ENCODE assay signal across 8 mouse cellular contexts in the genomic region with DNA sequence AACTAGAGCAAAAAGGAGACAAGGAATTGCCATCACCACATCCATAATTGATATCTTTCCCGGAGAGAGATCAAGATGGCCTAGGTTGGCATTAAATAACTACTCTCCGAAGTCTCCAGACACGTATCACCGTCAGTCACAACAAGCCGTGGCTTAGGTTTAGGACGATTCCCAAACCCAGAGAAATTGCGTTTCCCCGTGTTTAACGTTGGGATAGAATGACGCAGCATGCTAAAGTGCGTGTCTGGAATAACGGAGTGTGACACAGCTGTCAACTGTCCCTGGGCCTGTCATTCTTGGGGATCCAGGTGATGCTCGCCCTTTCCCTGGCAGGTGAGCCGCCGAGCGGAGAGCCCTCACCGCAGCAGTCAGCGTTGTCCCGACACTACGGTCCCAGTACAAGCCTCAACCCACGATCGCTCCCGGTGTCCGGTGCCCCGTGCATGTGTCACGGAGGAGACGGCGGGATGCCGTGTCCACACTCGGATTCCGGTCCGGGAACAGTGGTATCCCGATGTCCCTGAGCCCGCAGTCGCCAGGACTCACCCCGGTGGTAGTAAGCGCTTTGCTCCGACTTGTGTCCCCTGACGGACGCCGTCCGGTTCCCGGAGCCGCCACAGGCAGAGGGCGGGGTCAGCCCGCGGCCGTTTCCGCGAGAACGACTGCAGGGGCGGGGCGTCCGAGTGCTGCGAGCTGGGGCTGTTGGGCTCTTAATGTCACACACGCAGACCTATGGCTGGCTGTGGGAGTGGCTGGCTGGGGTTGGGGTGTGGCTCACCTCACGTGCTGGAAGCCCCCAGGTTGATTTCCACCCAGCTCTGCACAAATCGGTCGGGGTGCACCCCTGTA. TPM values are rescaled to one million over a fixed set of nuclear protein-coding genes. Genes with fewer than 3 reads are reported as not detected.
DNase-seq lines count a peak whose midpoint lies in the region; ATAC-seq and TF ChIP-seq lines count a peak whose summit lies in the region.

No protein-coding gene starts in this region.

- ATAC-seq in forebrain, embryonic 11.5 days (replicated peaks; ENCODE audit: low FRiP score): peak; percentile 98
- peak; percentile 97 for ATAC-seq in heart, embryonic 16.5 days (replicated peaks; ENCODE audit: extremely low read depth, insufficient read depth, low FRiP score)
- ATAC-seq in liver, embryonic 14.5 days (ENCODE audit: insufficient read depth): peak; percentile 94
- ATAC-seq in stomach, embryonic 15.5 days (ENCODE audit: insufficient read depth, low FRiP score, low read depth): peak; percentile 96

- H3K4me2 ChIP-seq in forebrain, embryonic 11.5 days (ENCODE audit: low read depth, low read length, severe bottlenecking): peak overlapping the region; percentile 58
- peak overlapping the region; percentile 95 for H3K4me2 ChIP-seq in heart, embryonic 16.5 days (ENCODE audit: low read depth, low read length)
- H3K4me2 ChIP-seq in liver, embryonic 14.5 days (ENCODE audit: low read depth): peak overlapping the region; percentile 95
- H3K4me2 ChIP-seq in stomach, embryonic 15.5 days: peak overlapping the region; percentile 61

- 1% methylated on average over 59 of the region's 59 CpGs for WGBS in forebrain, embryonic 11.5 days
- WGBS in heart, embryonic 16.5 days: under 1% methylated on average over 59 of the region's 59 CpGs
- WGBS in liver, embryonic 14.5 days (ENCODE audit: insufficient replicate concordance): under 1% methylated on average over 59 of the region's 59 CpGs
- WGBS in stomach, embryonic 15.5 days: under 1% methylated on average over 59 of the region's 59 CpGs

- peaks cover 29% of the 10 kb centered on the region for H3K4me1 ChIP-seq in E14TG2a.4 (replicated peaks; ENCODE audit: low read depth, low read length)
- no peaks in the 10 kb centered on the region for H3K4me1 ChIP-seq in forebrain, embryonic 11.5 days (replicated peaks; ENCODE audit: control insufficient read depth, insufficient read depth, low read length)
- peaks cover 9% of the 10 kb centered on the region for H3K4me1 ChIP-seq in heart, embryonic 16.5 days (ENCODE audit: control insufficient read depth, insufficient read depth, low read length)
- H3K4me1 ChIP-seq in liver, embryonic 14.5 days (replicated peaks; ENCODE audit: control insufficient read depth in 2 of 2, insufficient read depth in 2 of 2, low read length in 1 of 2): peaks cover 0 to 12% of the 10 kb centered on the region in 2 experiments; a peak in 3 of 4 replicates
- H3K4me1 ChIP-seq in stomach, embryonic 15.5 days: no peaks in the 10 kb centered on the region

- peak; percentile 86 for DNase-seq in c-Kit-positive CD71-positive TER-119-negative erythroid progenitor cells, embryonic 14.5 days (ENCODE audit: low read depth)
- DNase-seq in forebrain, embryonic 11.5 days (ENCODE audit: low spot score): peak; percentile 94
- peak; percentile 95 to 98 for DNase-seq in kidney, postnatal 36 days
- peak; percentile 79 to 87 (median 79) for DNase-seq in liver, embryonic 14.5 days (ENCODE audit: low read depth in 3 of 3, low spot score in 3 of 3)
- DNase-seq in neural tube, embryonic 10.5 days (ENCODE audit: extremely low spot score, low spot score): peak; percentile 90

- TF ChIP-seq CTCF in E14TG2a.4 (conservative IDR thresholded peaks at IDR 0.05; ENCODE audit: low read length): no peak
- no peak for TF ChIP-seq CTCF in liver, embryonic 14.5 days (IDR thresholded peaks at IDR 0.05; ENCODE audit: low read depth)

- H3K27me3 ChIP-seq in E14TG2a.4 (ENCODE audit: insufficient read depth, low read length): no peaks in the 10 kb centered on the region
- no peaks in the 10 kb centered on the region for H3K27me3 ChIP-seq in forebrain, embryonic 11.5 days (ENCODE audit: control insufficient read depth, insufficient read depth, low read length)
- H3K27me3 ChIP-seq in heart, embryonic 16.5 days (ENCODE audit: control insufficient read depth, insufficient read depth, low read length): no peaks in the 10 kb centered on the region
- H3K27me3 ChIP-seq in liver, embryonic 14.5 days (ENCODE audit: control insufficient read depth, insufficient read depth, low read length): no peaks in the 10 kb centered on the region
- no peaks in the 10 kb centered on the region for H3K27me3 ChIP-seq in stomach, embryonic 15.5 days (replicated peaks)

- peak overlapping the region; percentile 64 for H3K9ac ChIP-seq in forebrain, embryonic 11.5 days (ENCODE audit: low read length)
- peak overlapping the region; percentile 92 for H3K9ac ChIP-seq in heart, embryonic 16.5 days (ENCODE audit: low read length)
- peak overlapping the region; percentile 82 for H3K9ac ChIP-seq in liver, embryonic 14.5 days (replicated peaks)
- H3K9ac ChIP-seq in stomach, embryonic 15.5 days: peak overlapping the region; percentile 58

- H3K9me3 ChIP-seq in E14TG2a.4 (ENCODE audit: low read length): no peaks in the 10 kb centered on the region
- H3K9me3 ChIP-seq in forebrain, embryonic 11.5 days (ENCODE audit: control insufficient read depth, low read length): no peaks in the 10 kb centered on the region
- H3K9me3 ChIP-seq in heart, embryonic 16.5 days (replicated peaks; ENCODE audit: control insufficient read depth, low read length): no peaks in the 10 kb centered on the region
- no peaks in the 10 kb centered on the region for H3K9me3 ChIP-seq in liver, embryonic 14.5 days (ENCODE audit: control insufficient read depth, low read length)
- H3K9me3 ChIP-seq in stomach, embryonic 15.5 days: no peaks in the 10 kb centered on the region

- H3K27ac ChIP-seq in forebrain, embryonic 11.5 days (ENCODE audit: low read depth, low read length): no peak overlapping the region
- H3K27ac ChIP-seq in heart, embryonic 16.5 days (ENCODE audit: low read length): peak overlapping the region; percentile 84
- peak overlapping the region; percentile 76 for H3K27ac ChIP-seq in liver, embryonic 14.5 days
- H3K27ac ChIP-seq in stomach, embryonic 15.5 days: peak overlapping the region; percentile 77

- H3K36me3 ChIP-seq in E14TG2a.4 (ENCODE audit: insufficient read depth, low read length): no peaks in the 10 kb centered on the region
- no peaks in the 10 kb centered on the region for H3K36me3 ChIP-seq in forebrain, embryonic 11.5 days (ENCODE audit: control insufficient read depth, insufficient read depth, low read length)
- H3K36me3 ChIP-seq in heart, embryonic 16.5 days (ENCODE audit: control insufficient read depth, insufficient read depth): no peaks in the 10 kb centered on the region; the same call in 1 of the 2 replicates
- H3K36me3 ChIP-seq in liver, embryonic 14.5 days (replicated peaks; ENCODE audit: control insufficient read depth, insufficient read depth, low read depth): no peaks in the 10 kb centered on the region; the same call in 1 of the 2 replicates
- no peaks in the 10 kb centered on the region for H3K36me3 ChIP-seq in stomach, embryonic 15.5 days

- TF ChIP-seq EP300 in liver, embryonic 14.5 days (IDR thresholded peaks at IDR 0.05; ENCODE audit: low read depth): peak; percentile 32; the same call in 1 of the 2 replicates

- peak overlapping the region; percentile 91 for H3K4me3 ChIP-seq in E14TG2a.4 (replicated peaks; ENCODE audit: low read length)
- H3K4me3 ChIP-seq in forebrain, embryonic 11.5 days (ENCODE audit: low read depth, low read length): peak overlapping the region; percentile 60
- H3K4me3 ChIP-seq in heart, embryonic 16.5 days (ENCODE audit: low read length): peak overlapping the region; percentile 91
- H3K4me3 ChIP-seq in liver, embryonic 14.5 days (ENCODE audit: insufficient read depth in 1 of 2, low read depth in 2 of 2, low read length in 2 of 2): peak overlapping the region; percentile 81 to 85
- H3K4me3 ChIP-seq in stomach, embryonic 15.5 days (replicated peaks): peak overlapping the region; percentile 73

RNA-seq across cellular contexts. Expression of gene Lgals8, which starts 3.6 kb away (rescaled TPM):
- 9.6 and 10.2 TPM in 2 replicates for polyA plus RNA-seq in forebrain, embryonic 11.5 days (2014; fragmentation: Nextera tagmentation; extraction: Ambion mirVana)
- 17.9 and 19.8 TPM in 2 replicates for polyA plus RNA-seq in heart, embryonic 16.5 days (2015; fragmentation: Nextera tagmentation; extraction: Ambion mirVana)
- polyA plus RNA-seq in liver, embryonic 14.5 days (2012; rRNA removed): 7.8 and 12.7 TPM in 2 replicates
- polyA plus RNA-seq in liver, embryonic 14.5 days (2014; fragmentation: Nextera tagmentation; extraction: Ambion mirVana): 12.7 and 13.2 TPM in 2 replicates
- 26.8 and 28.5 TPM in 2 replicates for polyA plus RNA-seq in stomach, embryonic 15.5 days (2015; fragmentation: Nextera tagmentation; extraction: Ambion mirVana)

RNA-seq across cellular contexts. Expression of gene Edaradd, which starts 59.1 kb away (rescaled TPM):
- 1.5 and 1.8 TPM in 2 replicates for polyA plus RNA-seq in forebrain, embryonic 11.5 days (2014; fragmentation: Nextera tagmentation; extraction: Ambion mirVana)
- 0.90 and 2.2 TPM in 2 replicates for polyA plus RNA-seq in heart, embryonic 16.5 days (2015; fragmentation: Nextera tagmentation; extraction: Ambion mirVana)
- 0.04 TPM in 2 replicates for polyA plus RNA-seq in liver, embryonic 14.5 days (2012; rRNA removed)
- 0.05 and 0.13 TPM in 2 replicates for polyA plus RNA-seq in liver, embryonic 14.5 days (2014; fragmentation: Nextera tagmentation; extraction: Ambion mirVana)
- polyA plus RNA-seq in stomach, embryonic 15.5 days (2015; fragmentation: Nextera tagmentation; extraction: Ambion mirVana): 5.7 and 6.1 TPM in 2 replicates
